Mouse (Mus musculus) adrenal gland, postnatal 14 days (tissue): ENCODE measurements around the gene A730046J19Rik. TPM values are rescaled to one million over a fixed set of nuclear protein-coding genes. Genes with fewer than 3 reads are reported as not detected.

Source experiments
- DNase-seq: peaks from one replicate; pipeline ENCODE4 v3.0.0; 2021; ENCODE audit warnings: mixed read lengths
- long read RNA-seq, 2 experiments: library from polyadenylated mRNA; stranded (forward); transcript quantifications; one replicate each; pipeline ENCODE4 v2.0.0; 2021
- total RNA-seq: library from RNA; stranded (reverse); gene quantifications from 2 replicates; pipeline ENCODE4 v1.2.3, GENCODE M21; 2021

A730046J19Rik gene
- total RNA-seq = 5.4 and 5.5 TPM in 2 replicates
- long read RNA-seq, experiment 1, full-length matches to known transcripts = 3 of 3 reads
- long read RNA-seq, experiment 1, partial matches to known transcripts = 0 of 3 reads
- long read RNA-seq, experiment 1, other reads (novel, unspliced or antisense) = 0 of 3 reads
- long read RNA-seq, experiment 2, full-length matches to known transcripts = 7 of 8 reads
- long read RNA-seq, experiment 2, partial matches to known transcripts = 0 of 8 reads
- long read RNA-seq, experiment 2, other reads (novel, unspliced or antisense) = 1 of 8 reads

DNA sequence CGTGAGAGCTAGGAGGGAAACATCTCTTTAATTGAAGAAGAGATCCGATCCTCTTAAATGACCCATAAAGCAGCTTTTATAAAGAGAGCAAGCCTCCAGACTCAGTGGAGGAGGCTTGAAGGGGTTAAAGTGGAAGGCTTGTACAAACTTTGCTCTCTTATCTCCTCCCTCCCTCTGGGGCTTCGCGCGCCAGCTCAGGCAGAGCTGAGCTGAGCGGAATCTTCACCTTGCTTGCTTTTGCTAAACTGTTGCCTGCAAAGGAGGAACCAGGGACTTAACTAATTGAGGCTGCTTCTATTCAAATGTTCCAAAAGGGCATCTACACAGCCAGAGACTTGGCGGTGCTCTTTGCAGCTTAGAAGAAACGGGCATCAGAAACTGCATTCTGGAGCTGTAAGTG lies at the start of gene A730046J19Rik:
A730046J19Rik (plus strand) TSS at position 173 of the 400 bp plus-strand sequence.
- no peak for DNase-seq

DNA sequence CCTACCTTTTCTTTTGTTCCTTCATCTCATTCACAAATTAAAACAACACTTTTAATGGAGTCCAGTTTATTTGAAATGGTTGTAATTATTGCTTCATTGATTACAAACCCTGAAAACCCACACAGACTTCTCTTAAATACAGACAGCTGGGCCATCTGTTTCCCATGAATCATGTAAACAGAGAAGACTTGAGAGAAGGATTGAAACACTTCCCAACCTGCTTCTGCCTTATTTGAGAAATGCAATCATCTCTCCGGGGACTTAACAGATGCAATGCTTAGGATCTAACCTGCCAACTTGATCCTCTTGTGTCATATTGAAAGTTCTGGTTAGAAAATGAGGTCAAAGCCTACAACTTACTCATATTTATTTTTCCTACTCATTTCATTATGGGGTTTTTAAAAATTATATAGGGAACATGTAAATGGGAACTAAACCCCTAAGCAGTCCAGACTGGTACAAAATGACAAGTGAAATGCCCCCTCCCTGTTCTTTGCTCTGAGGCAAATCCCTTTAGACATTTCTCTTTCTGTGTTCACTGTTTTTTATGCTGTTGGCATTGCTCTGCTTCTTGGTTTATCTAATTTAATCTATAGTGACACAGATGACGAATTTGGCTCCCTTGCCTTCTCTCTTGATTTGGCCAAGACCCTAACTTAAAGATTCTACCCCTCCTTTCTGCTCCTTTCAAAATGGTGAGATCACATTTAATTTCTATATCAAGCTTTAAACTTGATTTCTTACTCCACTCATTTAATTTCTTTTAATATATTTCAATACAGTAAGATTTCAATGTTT lies 48.7 kb upstream of the A730046J19Rik start:
- no peak for DNase-seq

DNA sequence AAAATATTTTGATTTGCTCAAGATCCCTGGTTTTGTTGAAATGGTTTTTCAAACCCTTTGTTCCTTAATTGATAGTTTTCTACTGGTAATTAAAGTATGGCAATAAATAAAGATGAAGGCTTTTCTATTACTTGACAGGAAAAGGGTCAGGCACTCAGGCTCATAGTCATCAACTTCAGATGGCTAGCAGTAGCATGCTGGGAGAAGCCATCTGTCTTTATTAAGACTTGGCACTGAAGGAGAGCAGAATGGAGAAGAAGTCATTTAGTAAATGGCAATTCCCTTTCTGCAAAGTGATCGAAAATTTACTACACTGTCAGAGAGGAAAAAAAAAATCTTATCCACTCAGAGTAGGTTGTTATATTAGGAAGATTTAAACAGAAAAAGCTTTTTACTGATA lies 17.2 kb upstream of the A730046J19Rik start:
- DNase-seq = no peak

DNA sequence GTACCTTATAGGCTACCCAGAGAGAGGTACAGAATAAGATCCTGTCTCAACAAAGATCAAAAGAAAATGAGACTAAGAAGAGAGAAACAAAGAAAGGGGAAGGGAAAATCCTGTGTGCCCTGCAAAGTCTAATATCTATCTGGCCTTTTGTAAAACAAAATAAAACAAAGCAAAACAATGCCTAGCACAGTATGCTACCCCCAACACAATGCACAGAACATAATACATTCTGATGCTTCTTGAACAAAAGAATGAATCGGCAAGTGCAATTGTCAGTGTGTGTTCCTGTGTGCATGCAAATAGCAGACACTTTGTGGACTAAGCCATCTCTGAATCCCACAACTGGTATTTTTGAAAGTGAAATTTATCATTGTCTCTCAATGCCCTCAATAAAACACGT lies 3.5 kb upstream of the A730046J19Rik start:
- no peak for DNase-seq

DNA sequence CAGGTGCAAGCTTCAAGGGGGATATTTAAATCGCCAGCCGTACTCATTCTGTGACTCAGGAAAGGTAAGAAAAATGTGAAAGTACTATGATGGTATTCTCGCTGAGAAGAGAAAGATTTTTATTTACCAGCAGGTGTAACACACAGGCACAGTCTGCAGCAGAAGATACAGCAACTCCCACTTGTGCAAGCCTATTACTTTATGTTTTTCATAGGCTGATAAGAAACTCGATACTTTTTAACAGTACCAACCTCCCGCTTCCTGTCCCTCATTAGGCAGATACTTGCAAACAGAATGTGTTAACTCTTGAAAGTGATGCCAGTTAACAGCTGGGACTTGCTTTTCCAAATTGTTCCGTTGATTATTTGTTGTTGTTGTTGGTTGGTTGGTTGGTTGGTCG lies 616 bp downstream of the A730046J19Rik start:
- no peak for DNase-seq

DNA sequence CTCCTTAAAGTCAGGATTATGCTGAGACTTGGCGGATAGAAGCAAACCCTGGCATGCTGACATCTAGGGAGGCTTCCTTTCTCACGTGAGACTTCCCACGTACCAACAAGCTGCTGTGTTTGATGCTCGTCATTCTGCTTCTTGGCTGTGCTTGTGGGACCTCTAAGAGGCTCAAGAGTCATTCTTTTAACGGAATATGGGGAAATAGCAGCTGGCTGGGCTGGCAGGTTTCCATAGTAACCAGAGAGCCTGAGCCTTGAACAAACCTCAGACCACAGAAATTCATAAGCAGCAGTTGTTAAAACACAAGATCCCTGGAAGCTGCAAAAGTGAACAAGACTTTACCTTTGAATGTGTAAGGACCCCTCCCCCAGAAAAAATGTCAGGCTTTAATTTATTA lies 9.4 kb downstream of the A730046J19Rik start:
- no peak for DNase-seq

Other genes with a start within 250 kb of the A730046J19Rik start
- gene Dcx, start 220.4 kb upstream of the A730046J19Rik start, total RNA-seq = 0.93 and 1.2 TPM in 2 replicates
- gene Alg13, start 164.1 kb downstream of the A730046J19Rik start, total RNA-seq = 11.5 and 12.4 TPM in 2 replicates